Mouse (Mus musculus): ENCODE measurements around the gene Btbd9. TPM values are rescaled to one million over a fixed set of nuclear protein-coding genes. Genes with fewer than 3 reads are reported as not detected.

Gene Btbd9
- polyA plus RNA-seq, 1 experiment from 2014 or later = 63.1 TPM

GRCm38 (mm10) chr17:30195591-30196183 is 380.6 kb downstream of the Btbd9 start:
- Histone ChIP-seq H3K36me3 (ENCODE audit: control insufficient read depth, insufficient read depth, low read length) (peaks cover 7% of the 10 kb centered on the region), H3K4me2 (replicated peaks; ENCODE audit: low read depth, low read length) (no peak overlapping the region), H3K9ac (replicated peaks; ENCODE audit: low read depth, low read length) (no peak overlapping the region), H3K4me1 (ENCODE audit: control insufficient read depth, insufficient read depth, low read length) (peaks cover 38% of the 10 kb centered on the region), H3K27ac (ENCODE audit: low read length) (no peak overlapping the region), H3K27me3 (ENCODE audit: control insufficient read depth, insufficient read depth, low read length) (no peaks in the 10 kb centered on the region), H3K4me3 (ENCODE audit: low read depth, low read length) (no peak overlapping the region), H3K9me3 (ENCODE audit: control insufficient read depth, low read depth, low read length) (no peaks in the 10 kb centered on the region)
- WGBS = 85% methylated on average over 21 of the region's 21 CpGs
- ATAC-seq (ENCODE audit: insufficient number of reproducible peaks, insufficient read depth, low FRiP score, low read depth) = no peak

DNA sequence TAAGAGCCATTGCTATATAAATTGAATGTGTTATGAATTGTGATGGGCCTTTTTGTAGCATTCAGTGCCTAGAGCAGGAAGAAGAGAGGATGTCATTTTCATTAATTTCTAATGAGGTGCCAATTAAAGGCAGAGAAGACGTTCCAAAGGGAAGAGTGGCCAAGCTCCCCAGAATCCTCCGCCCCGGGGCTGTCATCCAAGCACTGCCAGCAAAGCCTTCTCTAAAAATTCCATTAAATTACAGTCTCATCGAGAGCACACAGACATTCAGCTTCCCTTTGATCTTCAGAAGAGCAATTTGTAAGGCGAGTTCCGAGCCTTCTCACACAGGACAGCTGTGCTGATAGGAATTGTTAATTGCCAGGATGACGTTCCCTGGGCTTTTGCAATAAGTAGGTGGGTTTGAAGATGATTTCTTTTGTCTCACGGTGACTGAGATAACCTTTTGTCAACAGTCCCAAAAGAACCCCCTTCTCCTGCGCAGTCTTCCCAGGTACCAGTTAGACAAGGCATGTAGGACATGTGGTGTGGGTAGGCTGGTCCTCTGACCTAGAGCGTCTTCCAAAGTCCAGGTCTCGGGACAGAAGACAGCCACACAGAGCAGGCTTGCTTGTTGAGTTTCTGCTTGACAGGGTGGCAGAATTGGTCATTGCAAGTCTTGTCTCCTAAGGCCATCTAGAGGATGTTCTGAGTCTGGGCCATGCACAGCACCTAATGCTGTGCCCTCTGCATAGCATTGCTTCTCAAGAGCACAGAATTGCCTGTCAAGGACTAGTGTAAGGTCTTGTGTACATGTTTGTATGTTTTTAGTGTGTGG is 381.5 kb downstream of the Btbd9 start:
- 63% methylated on average over 11 of the region's 11 CpGs for WGBS
- Histone ChIP-seq H3K36me3 (ENCODE audit: control insufficient read depth, insufficient read depth, low read length) (peaks cover 7% of the 10 kb centered on the region), H3K4me1 (ENCODE audit: control insufficient read depth, insufficient read depth, low read length) (peaks cover 30% of the 10 kb centered on the region), H3K4me2 (replicated peaks; ENCODE audit: low read depth, low read length) (no peak overlapping the region), H3K9me3 (ENCODE audit: control insufficient read depth, low read depth, low read length) (no peaks in the 10 kb centered on the region), H3K27ac (ENCODE audit: low read length) (no peak overlapping the region), H3K4me3 (ENCODE audit: low read depth, low read length) (no peak overlapping the region), H3K9ac (replicated peaks; ENCODE audit: low read depth, low read length) (no peak overlapping the region), H3K27me3 (ENCODE audit: control insufficient read depth, insufficient read depth, low read length) (no peaks in the 10 kb centered on the region)
- no peak for ATAC-seq (ENCODE audit: insufficient number of reproducible peaks, insufficient read depth, low FRiP score, low read depth)

- H3K27me3 ChIP-seq (ENCODE audit: control insufficient read depth, insufficient read depth, low read length) = no peaks in the 10 kb centered on the region
- H3K36me3 ChIP-seq (ENCODE audit: control insufficient read depth, insufficient read depth, low read length) = peaks cover 7% of the 10 kb centered on the region
- no peak overlapping the region for H3K4me3 ChIP-seq (ENCODE audit: low read depth, low read length)
- H3K9ac ChIP-seq (replicated peaks; ENCODE audit: low read depth, low read length) = no peak overlapping the region
- peaks cover 23% of the 10 kb centered on the region for H3K4me1 ChIP-seq (ENCODE audit: control insufficient read depth, insufficient read depth, low read length)
- ATAC-seq (ENCODE audit: insufficient number of reproducible peaks, insufficient read depth, low FRiP score, low read depth) = no peak
- no peak overlapping the region for H3K27ac ChIP-seq (ENCODE audit: low read length)
- 50% methylated on average over 3 of the region's 3 CpGs for WGBS
- H3K4me2 ChIP-seq (replicated peaks; ENCODE audit: low read depth, low read length) = no peak overlapping the region
- no peaks in the 10 kb centered on the region for H3K9me3 ChIP-seq (ENCODE audit: control insufficient read depth, low read depth, low read length)
Measured at GRCm38 (mm10) chr17:30194091-30194490, 382.2 kb downstream of the Btbd9 start.

DNA sequence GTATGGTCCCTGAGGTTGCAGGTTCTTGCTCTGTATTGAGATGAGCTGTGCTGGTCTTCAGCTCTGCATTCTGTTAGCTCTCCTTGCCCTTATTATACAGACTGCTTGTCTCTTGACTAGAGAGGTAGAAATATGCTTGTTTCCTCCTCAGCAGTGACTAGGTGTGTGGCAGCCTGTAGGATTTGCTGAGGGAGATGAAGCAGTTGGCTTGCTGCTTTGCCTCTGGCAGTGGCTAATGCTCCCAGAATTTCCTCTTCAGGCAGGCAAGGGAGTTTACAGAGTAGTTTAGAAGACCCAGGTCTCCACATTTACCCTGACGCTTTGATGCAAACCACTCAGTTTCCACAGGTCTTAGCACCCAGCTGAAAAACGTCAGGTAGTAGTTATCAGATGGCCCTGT is 382.7 kb downstream of the Btbd9 start:
- H3K4me2 ChIP-seq (replicated peaks; ENCODE audit: low read depth, low read length) = no peak overlapping the region
- H3K4me3 ChIP-seq (ENCODE audit: low read depth, low read length) = no peak overlapping the region
- H3K9ac ChIP-seq (replicated peaks; ENCODE audit: low read depth, low read length) = no peak overlapping the region
- H3K9me3 ChIP-seq (ENCODE audit: control insufficient read depth, low read depth, low read length) = no peaks in the 10 kb centered on the region
- peaks cover 7% of the 10 kb centered on the region for H3K36me3 ChIP-seq (ENCODE audit: control insufficient read depth, insufficient read depth, low read length)
- H3K27me3 ChIP-seq (ENCODE audit: control insufficient read depth, insufficient read depth, low read length) = no peaks in the 10 kb centered on the region
- H3K4me1 ChIP-seq (ENCODE audit: control insufficient read depth, insufficient read depth, low read length) = peaks cover 20% of the 10 kb centered on the region
- no peak overlapping the region for H3K27ac ChIP-seq (ENCODE audit: low read length)
- 59% methylated on average over 2 of the region's 2 CpGs for WGBS
- no peak for ATAC-seq (ENCODE audit: insufficient number of reproducible peaks, insufficient read depth, low FRiP score, low read depth)

DNA sequence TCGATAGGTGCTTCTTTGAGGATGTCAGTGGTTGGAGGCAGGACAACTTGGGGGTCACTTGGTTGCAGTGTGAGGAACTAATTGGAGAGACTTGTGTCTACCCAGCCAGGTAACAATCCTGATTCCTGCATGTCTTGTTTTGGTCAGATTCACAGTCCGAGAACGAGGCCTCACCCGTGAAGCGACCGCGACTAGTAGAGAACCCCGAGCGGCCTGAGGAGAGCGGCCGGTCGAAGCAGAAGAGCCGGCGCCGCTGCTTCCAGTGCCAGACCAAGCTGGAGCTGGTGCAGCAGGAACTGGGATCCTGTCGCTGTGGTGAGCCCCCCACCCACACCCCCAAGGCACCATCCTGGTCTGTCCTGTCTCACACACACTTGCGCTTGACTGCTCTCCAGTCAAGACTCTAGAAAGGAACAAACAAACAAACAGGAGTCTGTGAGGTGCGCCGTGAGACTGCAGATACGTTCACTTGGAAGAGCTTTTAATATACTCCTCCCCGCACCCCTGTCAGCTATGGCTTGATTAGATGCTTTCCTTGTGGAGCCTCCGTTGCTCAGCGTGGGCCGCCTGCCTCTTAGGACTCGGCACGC is 383.8 kb downstream of the Btbd9 start:
- ATAC-seq (ENCODE audit: insufficient number of reproducible peaks, insufficient read depth, low FRiP score, low read depth) = no peak
- Histone ChIP-seq H3K27ac (ENCODE audit: low read length) (no peak overlapping the region), H3K9ac (replicated peaks; ENCODE audit: low read depth, low read length) (no peak overlapping the region), H3K27me3 (ENCODE audit: control insufficient read depth, insufficient read depth, low read length) (no peaks in the 10 kb centered on the region), H3K4me2 (replicated peaks; ENCODE audit: low read depth, low read length) (no peak overlapping the region), H3K4me1 (ENCODE audit: control insufficient read depth, insufficient read depth, low read length) (peaks cover 23% of the 10 kb centered on the region), H3K9me3 (ENCODE audit: control insufficient read depth, low read depth, low read length) (no peaks in the 10 kb centered on the region), H3K4me3 (ENCODE audit: low read depth, low read length) (no peak overlapping the region), H3K36me3 (ENCODE audit: control insufficient read depth, insufficient read depth, low read length) (peaks cover 7% of the 10 kb centered on the region)
- 89% methylated on average over 26 of the region's 26 CpGs for WGBS

GRCm38 (mm10) chr17:30191097-30191640 is 385.1 kb downstream of the Btbd9 start:
- 72% methylated on average over 11 of the region's 11 CpGs for WGBS
- H3K4me2 ChIP-seq (replicated peaks; ENCODE audit: low read depth, low read length) = no peak overlapping the region
- H3K9me3 ChIP-seq (ENCODE audit: control insufficient read depth, low read depth, low read length) = no peaks in the 10 kb centered on the region
- H3K27ac ChIP-seq (ENCODE audit: low read length) = no peak overlapping the region
- H3K36me3 ChIP-seq (ENCODE audit: control insufficient read depth, insufficient read depth, low read length) = peaks cover 7% of the 10 kb centered on the region
- no peaks in the 10 kb centered on the region for H3K27me3 ChIP-seq (ENCODE audit: control insufficient read depth, insufficient read depth, low read length)
- ATAC-seq (ENCODE audit: insufficient number of reproducible peaks, insufficient read depth, low FRiP score, low read depth) = no peak
- peaks cover 13% of the 10 kb centered on the region for H3K4me1 ChIP-seq (ENCODE audit: control insufficient read depth, insufficient read depth, low read length)
- H3K9ac ChIP-seq (replicated peaks; ENCODE audit: low read depth, low read length) = no peak overlapping the region
- H3K4me3 ChIP-seq (ENCODE audit: low read depth, low read length) = no peak overlapping the region

DNA sequence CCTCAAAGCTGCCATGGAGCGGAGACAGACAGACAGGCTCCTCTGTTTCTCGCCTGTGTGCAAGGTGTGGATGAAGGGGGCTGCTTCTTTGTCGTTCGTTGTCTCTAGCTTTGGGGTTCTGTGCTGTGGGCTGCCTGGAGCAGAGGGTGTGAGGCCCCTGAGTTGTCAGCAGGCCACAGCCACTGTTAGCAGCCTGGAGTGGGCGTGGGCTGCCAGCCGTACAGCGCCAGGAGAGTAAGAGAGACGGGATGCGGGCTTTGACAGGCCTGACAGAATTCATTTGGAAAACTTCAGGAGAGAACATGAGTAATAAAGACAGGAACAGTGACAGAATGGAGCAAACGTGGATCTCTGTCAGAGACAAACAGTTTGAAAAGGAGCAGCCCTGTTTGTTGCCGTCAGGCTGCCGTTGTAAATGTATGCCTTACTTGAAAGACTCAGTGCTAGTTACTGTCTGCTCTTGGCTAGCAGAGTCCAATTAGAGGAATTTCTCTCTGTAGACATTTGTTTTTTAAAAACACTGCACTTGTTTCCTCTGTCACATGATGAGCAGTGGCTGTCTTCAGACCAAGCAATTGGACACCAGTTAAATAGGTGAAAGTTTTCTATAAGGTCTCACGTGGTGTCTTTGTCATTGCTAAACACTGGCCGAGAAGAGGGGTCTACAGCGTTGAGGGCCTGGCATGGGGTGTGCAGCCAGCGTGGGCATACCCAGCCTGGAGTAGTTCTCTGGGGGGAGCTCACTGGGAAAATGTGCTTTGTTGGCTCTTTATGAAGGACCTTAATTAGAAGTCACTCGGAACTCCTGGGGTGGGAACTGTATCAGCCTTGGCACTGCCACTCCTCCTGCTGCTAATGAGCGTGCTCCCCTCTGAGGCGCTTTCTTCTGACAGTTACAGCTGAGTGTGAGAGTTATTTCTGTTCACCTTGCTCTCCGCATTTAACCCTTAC is 388.0 kb downstream of the Btbd9 start:
- H3K4me2 ChIP-seq (replicated peaks; ENCODE audit: low read depth, low read length) = no peak overlapping the region
- no peaks in the 10 kb centered on the region for H3K27me3 ChIP-seq (ENCODE audit: control insufficient read depth, insufficient read depth, low read length)
- H3K9ac ChIP-seq (replicated peaks; ENCODE audit: low read depth, low read length) = no peak overlapping the region
- H3K36me3 ChIP-seq (ENCODE audit: control insufficient read depth, insufficient read depth, low read length) = peaks cover 5% of the 10 kb centered on the region; the same call in 1 of the 2 replicates
- peak overlapping the region; percentile 39; the same call in 1 of the 2 replicates for H3K27ac ChIP-seq (ENCODE audit: low read length)
- H3K4me3 ChIP-seq (ENCODE audit: low read depth, low read length) = no peak overlapping the region
- no peak for ATAC-seq (ENCODE audit: insufficient number of reproducible peaks, insufficient read depth, low FRiP score, low read depth)
- H3K4me1 ChIP-seq (ENCODE audit: control insufficient read depth, insufficient read depth, low read length) = peaks cover 13% of the 10 kb centered on the region
- no peaks in the 10 kb centered on the region for H3K9me3 ChIP-seq (ENCODE audit: control insufficient read depth, low read depth, low read length)
- WGBS = 38% methylated on average over 20 of the region's 20 CpGs

DNA sequence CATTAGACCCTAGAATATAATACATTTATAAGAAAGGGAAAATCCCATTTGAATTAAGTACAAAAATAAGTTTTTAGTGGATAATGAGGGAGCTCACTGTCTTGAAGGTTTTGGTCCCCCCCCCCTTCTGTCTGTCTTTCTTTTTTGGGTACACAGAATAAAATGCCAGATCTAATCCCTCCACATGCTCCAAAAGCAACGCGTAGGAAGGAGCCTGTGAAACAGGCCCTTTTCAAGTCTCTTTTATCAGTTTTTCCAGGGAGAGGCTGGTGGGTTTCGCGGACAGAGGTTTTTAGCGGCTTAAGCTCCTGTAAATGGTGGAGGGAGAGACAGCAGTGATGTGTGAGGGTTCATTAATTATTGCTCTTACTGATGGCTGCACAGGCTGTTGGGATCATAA is 388.7 kb downstream of the Btbd9 start:
- Histone ChIP-seq H3K4me1 (ENCODE audit: control insufficient read depth, insufficient read depth, low read length) (peaks cover 13% of the 10 kb centered on the region), H3K4me2 (replicated peaks; ENCODE audit: low read depth, low read length) (no peak overlapping the region), H3K36me3 (ENCODE audit: control insufficient read depth, insufficient read depth, low read length) (peaks cover 2% of the 10 kb centered on the region; the same call in 1 of the 2 replicates), H3K9ac (replicated peaks; ENCODE audit: low read depth, low read length) (no peak overlapping the region), H3K27me3 (ENCODE audit: control insufficient read depth, insufficient read depth, low read length) (no peaks in the 10 kb centered on the region), H3K27ac (ENCODE audit: low read length) (no peak overlapping the region), H3K9me3 (ENCODE audit: control insufficient read depth, low read depth, low read length) (no peaks in the 10 kb centered on the region), H3K4me3 (ENCODE audit: low read depth, low read length) (no peak overlapping the region)
- ATAC-seq (ENCODE audit: insufficient number of reproducible peaks, insufficient read depth, low FRiP score, low read depth) = no peak
- WGBS = 31% methylated on average over 5 of the region's 5 CpGs

Measured in stomach, embryonic 14.5 days (tissue).